Mouse (Mus musculus): ENCODE results near the gene Zc3h12b.

- TF ChIP-seq POLR2A (IDR thresholded peaks at IDR 0.05; ENCODE audit: borderline replicate concordance, low read depth, low read length) (no peak), CTCF (IDR thresholded peaks at IDR 0.05; ENCODE audit: low read depth, low read length) (no peak)
Observed at GRCm38 (mm10) chrX:95965036-95965435, 253.6 kb downstream of the Zc3h12b start.

All from bone marrow macrophage, adult 2 months (primary cell).